Mouse (Mus musculus) ES-E14 (cell line): Measurements from ENCODE around the gene Fbxw5. TPM values are rescaled to one million over a fixed set of nuclear protein-coding genes. Genes with fewer than 3 reads are reported as not detected.

Source experiments
- DNase-seq: peaks from one replicate; pipeline ENCODE4 v3.0.0-alpha.2; 2013; ENCODE audit warnings: low read depth, low spot score
- H3K27ac ChIP-seq: 2 replicates; pipeline ENCODE4 v1.5.1; 2012; ENCODE audit warnings: low read depth, mild to moderate bottlenecking, low read length, moderate library complexity, mixed read lengths; ENCODE audit not compliant: poor library complexity, insufficient read depth, severe bottlenecking
- H3K36me3 ChIP-seq: 2 replicates; pipeline ENCODE4 v1.6.1; 2012; ENCODE audit warnings: mild to moderate bottlenecking, low read length, moderate library complexity, mixed read lengths; ENCODE audit not compliant: control insufficient read depth, poor library complexity, insufficient read depth, severe bottlenecking
- H3K4me1 ChIP-seq, 2 experiments: fragments of 150-350 bp in 1 of 2; sonication (generic) in 1 of 2; 2 replicates each; pipeline ENCODE4 v1.6.1; 2012; ENCODE audit warnings: low read length in 2 of 2, mild to moderate bottlenecking in 1 of 2, mixed read lengths in 1 of 2; ENCODE audit not compliant: control insufficient read depth in 2 of 2, insufficient read depth in 2 of 2, poor library complexity in 1 of 2
- H3K4me3 ChIP-seq, 2 experiments: fragments of 150-350 bp in 1 of 2; sonication (generic) in 1 of 2; 2 replicates each; pipeline ENCODE4 v1.5.1; 2012; ENCODE audit warnings: low read length in 2 of 2, low read depth in 1 of 2, mild to moderate bottlenecking in 1 of 2, mixed read lengths in 1 of 2; ENCODE audit not compliant: insufficient read depth in 1 of 2, poor library complexity in 1 of 2, severe bottlenecking in 1 of 2
- H3K9ac ChIP-seq: 2 replicates; pipeline ENCODE4 v1.6.1; 2012; ENCODE audit warnings: low read depth, mild to moderate bottlenecking, low read length, mixed read lengths; ENCODE audit not compliant: poor library complexity, insufficient read depth, severe bottlenecking
- H3K9me3 ChIP-seq: fragments of 150-350 bp; sonication (generic); 2 replicates; pipeline ENCODE4 v1.6.1; 2012; ENCODE audit warnings: low read depth, mild to moderate bottlenecking, low read length; ENCODE audit not compliant: control insufficient read depth, insufficient read depth
- CHD2 ChIP-seq: IDR thresholded peaks from 2 replicates; pipeline ENCODE4 v1.6.1; 2014; ENCODE audit warnings: mild to moderate bottlenecking, low read depth, low read length, inconsistent platforms
- HCFC1 ChIP-seq: IDR thresholded peaks from 2 replicates; pipeline ENCODE4 v1.6.1; 2012; ENCODE audit warnings: low read length, inconsistent platforms, borderline replicate concordance; ENCODE audit not compliant: insufficient read depth
- MAFK ChIP-seq: IDR thresholded peaks from 2 replicates; pipeline ENCODE4 v1.6.1; 2014; ENCODE audit warnings: mild to moderate bottlenecking, low read depth, low read length, inconsistent platforms; ENCODE audit not compliant: insufficient read depth
- ZC3H11A ChIP-seq: IDR thresholded peaks from 2 replicates; pipeline ENCODE4 v1.6.1; 2012; ENCODE audit warnings: low read depth, mild to moderate bottlenecking, inconsistent platforms, low read length, borderline replicate concordance
- ZNF384 ChIP-seq: IDR thresholded peaks from 2 replicates; pipeline ENCODE4 v1.6.1; 2012; ENCODE audit warnings: low read depth, low read length, inconsistent platforms
- in situ Hi-C, 2 experiments: fragments of 600-800 bp; cut with MboI; formaldehyde crosslinking; loops; one replicate each; pipeline ENCODE4 v1.15.1; 2025; ENCODE audit warnings: low sequenced_read_pairs in 2 of 2, inconsistent platforms in 1 of 2; ENCODE audit not compliant: unreplicated experiment in 2 of 2
- total RNA-seq: library from RNA; depleted of rRNA; stranded (reverse); fragments of 300-350 nt; gene quantifications from 2 replicates; pipeline ENCODE4 v1.2.3, GENCODE M21; 2012

The Fbxw5 gene
- total RNA-seq, 1 experiment, result 24.5 TPM

GRCm38 (mm10) chr2:25482969-25483368 lies 17.6 kb upstream of the Fbxw5 start:
- DNase-seq, result no peak
- TF ChIP-seq HCFC1 (no peak), CHD2 (no peak), ZNF384 (no peak), ZC3H11A (peak; percentile 54; the same call in 1 of the 2 replicates)
- H3K9me3 ChIP-seq, result no peaks in the 10 kb centered on the region

DNA sequence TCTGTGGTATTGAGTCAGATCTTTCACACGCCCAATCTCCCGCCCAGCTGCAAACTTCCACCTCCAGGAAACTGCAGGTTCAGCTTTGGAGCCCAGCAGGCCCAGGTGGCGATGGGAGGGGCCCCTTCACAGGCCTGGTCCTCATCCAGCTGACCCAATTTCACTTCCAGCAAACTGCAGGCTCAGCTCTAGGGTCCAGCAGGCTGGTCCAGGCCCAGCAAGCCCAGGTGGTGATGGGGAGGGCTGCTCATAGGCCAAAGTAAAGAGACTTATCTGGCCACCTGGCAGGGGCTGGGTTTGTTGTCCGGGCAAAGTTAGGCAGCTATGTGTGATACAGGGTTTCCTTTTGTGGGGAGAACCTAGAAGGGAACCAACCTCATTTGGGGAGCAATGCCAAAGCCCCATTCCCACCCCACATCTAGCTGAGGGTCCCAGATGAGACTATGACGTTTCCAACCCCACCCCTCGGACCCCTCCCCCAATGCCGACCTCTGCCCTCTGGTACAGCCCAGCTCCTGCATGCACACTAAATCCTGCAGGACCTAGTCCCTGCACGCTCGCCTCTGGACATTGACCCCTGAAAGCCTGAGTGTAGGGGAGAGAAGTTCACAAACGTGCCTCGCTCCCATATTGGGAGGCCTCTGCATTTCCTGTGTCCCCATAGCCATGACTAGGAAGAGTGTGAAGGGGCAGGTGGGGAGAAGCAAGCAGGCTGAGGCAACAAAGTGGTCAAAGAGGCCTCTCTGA lies 15.5 kb upstream of the Fbxw5 start:
- no peak for DNase-seq
- in situ Hi-C loops, result no loop called here
- H3K36me3 ChIP-seq, result no peaks in the 10 kb centered on the region
- H3K27ac ChIP-seq, result no peak overlapping the region
- TF ChIP-seq CHD2 (no peak), HCFC1 (no peak), MAFK (no peak), ZC3H11A (no peak), ZNF384 (no peak)
- no peaks in the 10 kb centered on the region for H3K9me3 ChIP-seq
- no peak overlapping the region for H3K9ac ChIP-seq
- no peaks in the 10 kb centered on the region for H3K4me1 ChIP-seq
- no peak overlapping the region for H3K4me3 ChIP-seq

More at GRCm38 (mm10) chr2:25482969-25483368, 17.6 kb upstream of the Fbxw5 start:
- Histone ChIP-seq H3K36me3 (no peaks in the 10 kb centered on the region), H3K4me1 (no peaks in the 10 kb centered on the region), H3K27ac (no peak overlapping the region), H3K9ac (no peak overlapping the region), H3K4me3 (no peak overlapping the region)
- in situ Hi-C loops, result no loop called here

GRCm38 (mm10) chr2:25487965-25488670 lies 12.4 kb upstream of the Fbxw5 start:
- Histone ChIP-seq H3K36me3 (no peaks in the 10 kb centered on the region), H3K4me3 (no peak overlapping the region), H3K9ac (no peak overlapping the region), H3K4me1 (no peaks in the 10 kb centered on the region), H3K9me3 (no peaks in the 10 kb centered on the region), H3K27ac (no peak overlapping the region)
- no peak for DNase-seq
- TF ChIP-seq MAFK (no peak), ZNF384 (no peak)
- in situ Hi-C loops, result no loop called here

DNA sequence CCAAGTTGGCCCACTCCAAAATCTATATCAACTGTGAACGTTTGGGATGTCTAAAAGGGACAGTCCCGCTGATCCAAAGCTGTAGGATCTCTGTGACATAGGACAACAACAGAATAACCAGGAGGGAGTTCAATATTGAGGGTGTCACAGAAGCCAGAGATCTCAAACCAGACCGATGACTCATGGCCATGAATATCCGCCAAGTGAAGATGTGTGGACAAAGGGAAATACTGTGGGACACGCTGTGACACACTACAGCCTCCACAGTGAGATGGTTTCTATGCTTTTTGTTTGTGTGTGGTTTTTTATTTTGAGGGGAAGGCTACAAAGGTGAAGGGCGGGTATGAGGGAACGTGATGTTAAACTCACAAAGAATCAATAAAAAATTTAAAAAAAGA lies 11.9 kb upstream of the Fbxw5 start:
- no peak for TF ChIP-seq ZC3H11A
- no peak for TF ChIP-seq MAFK
- TF ChIP-seq CHD2, result no peak
- TF ChIP-seq HCFC1, result no peak
- no peak for TF ChIP-seq ZNF384
- in situ Hi-C loops, result no loop called here
- Histone ChIP-seq H3K4me1 (no peaks in the 10 kb centered on the region), H3K9ac (no peak overlapping the region), H3K4me3 (no peak overlapping the region), H3K36me3 (no peaks in the 10 kb centered on the region), H3K27ac (no peak overlapping the region), H3K9me3 (no peaks in the 10 kb centered on the region)
- no peak for DNase-seq
